Mouse (Mus musculus) cerebellum, adult 2 months (tissue): ENCODE measurements at regions not wholly inside any gene's neighbourhood (a gene's known extent, or its start where the extent isn't known, plus 50 kb on each side); places are given as distances from the start of the nearest gene placed in this dataset.

Experiments
- CTCF ChIP-seq: fragments of 200-500 bp; IDR thresholded peaks from 2 replicates; pipeline ENCODE4 v1.5.1; 2011; ENCODE audit warnings: low read depth, mild to moderate bottlenecking, control low read depth, low read length, moderate library complexity, borderline replicate concordance; ENCODE audit not compliant: insufficient read depth
- POLR2A ChIP-seq: fragments of 200-500 bp; IDR thresholded peaks from 2 replicates; pipeline ENCODE4 v1.6.1; 2011; ENCODE audit warnings: low read length, control low read depth, borderline replicate concordance; ENCODE audit not compliant: insufficient read depth

GRCm38 (mm10) chr5:80908771-80909170 is 111.2 kb upstream of the Adgrl3 start:
- TF ChIP-seq CTCF (no peak), POLR2A (no peak)
